Mouse (Mus musculus) 3134 (cell line): ENCODE data around the gene Tm4sf20.

ENCODE experiments used
- DNase-seq: peaks from one replicate; pipeline ENCODE4 v3.0.0-alpha.2; 2011; ENCODE audit warnings: low spot score; ENCODE audit not compliant: insufficient read length; ENCODE audit errors: extremely low read depth

Gene Tm4sf20

DNA sequence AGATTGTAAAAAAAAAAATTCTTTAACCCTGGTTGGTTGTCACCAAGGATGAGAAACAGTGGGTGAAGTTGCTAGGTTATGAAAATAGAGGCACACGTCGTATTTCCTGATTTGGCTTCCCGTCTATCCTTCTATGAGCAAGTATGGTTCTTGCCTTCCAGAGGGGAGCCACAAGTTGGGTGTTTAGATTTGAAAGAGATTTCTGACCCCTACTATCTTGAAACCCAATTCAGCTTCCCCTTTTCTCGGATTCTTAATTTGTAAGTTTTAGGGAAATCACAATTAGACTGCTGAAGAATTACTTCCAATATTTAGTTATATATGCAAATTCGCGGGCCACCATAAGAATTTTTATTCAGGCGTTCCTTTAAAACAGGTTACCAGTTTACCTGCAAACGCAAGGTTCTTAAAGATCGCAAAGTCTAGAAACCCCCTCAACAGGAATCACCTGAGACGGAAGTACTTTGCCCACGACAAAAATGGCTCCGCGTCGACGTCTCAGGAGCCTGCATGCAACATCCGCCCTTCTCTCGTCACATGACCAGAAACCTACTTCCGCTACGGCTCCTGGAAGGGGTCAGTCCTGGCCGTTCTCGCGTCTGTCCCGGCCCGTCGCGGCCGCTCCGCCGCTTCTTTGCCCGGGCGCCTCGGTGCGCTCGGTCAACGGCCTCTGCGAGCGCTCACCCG, 43.8 kb downstream of the Tm4sf20 start, which contains the start of gene Mff:
Gene Mff (plus strand): TSS at position 552 of the 687 bp plus-strand sequence.
- DNase-seq = no peak

DNA sequence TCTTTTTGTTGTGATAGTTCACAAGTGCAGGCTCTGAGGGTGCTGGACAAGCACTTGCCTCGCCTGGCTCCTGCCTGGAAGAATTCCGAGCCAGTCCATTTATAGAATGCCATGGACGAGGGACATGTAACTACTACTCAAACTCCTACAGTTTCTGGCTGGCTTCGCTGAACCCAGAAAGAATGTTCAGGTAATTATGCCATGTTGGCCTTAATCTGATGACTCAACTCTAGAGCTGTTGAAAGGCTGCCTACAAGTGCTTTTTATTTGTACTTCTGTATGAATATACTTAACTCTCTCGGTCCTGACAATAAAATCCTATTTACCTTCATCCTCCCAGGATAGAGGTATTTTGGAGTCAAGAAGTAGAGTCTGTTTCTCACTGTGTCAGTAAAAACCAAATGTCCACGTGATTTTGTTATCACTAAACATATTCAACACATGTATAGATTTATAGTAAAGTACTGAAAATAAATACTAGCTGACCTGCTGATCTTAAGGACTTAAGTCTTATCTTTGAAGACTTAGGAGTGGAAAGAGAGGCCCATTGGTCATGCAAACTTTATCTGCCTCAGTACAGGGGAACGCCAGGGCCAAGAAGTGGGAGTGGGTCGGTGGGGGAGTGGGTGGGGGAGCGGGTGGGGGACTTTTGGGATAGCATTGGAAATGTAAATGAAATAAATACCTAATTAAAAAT, 50.3 kb downstream of the Tm4sf20 start:
- DNase-seq = no peak
